Mouse (Mus musculus): Measurements from ENCODE around the gene Prkcb.
A peak's percentile ranks its signal among the peaks of the same experiment; 100 is the strongest.

Gene Prkcb

GRCm38 (mm10) chr7:122670873-122671641 lies 382.5 kb downstream of the Prkcb start:
- DNase-seq (ENCODE audit: low spot score): peak; percentile 4

GRCm38 (mm10) chr7:122672981-122673380 lies 384.4 kb downstream of the Prkcb start:
- peak; percentile 2 for DNase-seq (ENCODE audit: low spot score)

- no peak for DNase-seq (ENCODE audit: low spot score)
These were observed 386.7 kb downstream of the Prkcb start for GRCm38 (mm10) chr7:122675207-122675606.

Measured in adipocyte (in vitro differentiated cells).